ENCODE assay signal across 20 mouse cellular contexts in genomic region chr13:45371673-45372072, GRCm38 (mm10). TPM values are rescaled to one million over a fixed set of nuclear protein-coding genes. Genes with fewer than 3 reads are reported as not detected.
DNase-seq lines count a peak whose midpoint lies in the region.
"Had no signal": no experiment of that assay in that cellular context is flagged by ENCODE, and none has a peak within 500 bp of the region (broad histone marks: within the 10 kb centered on the region; RNA-seq: fewer than 3 reads in every experiment).

No protein-coding gene starts in this region.

- no peak overlapping the region for H3K27ac ChIP-seq in embryonic facial prominence, embryonic 10.5 days (replicated peaks)
- H3K27ac ChIP-seq: heart, embryonic 15.5 days; hindbrain, embryonic 13.5 days; limb, embryonic 13.5 days; midbrain, embryonic 15.5 days had no signal

- peaks cover 13% of the 10 kb centered on the region; the same call in 1 of the 2 replicates for H3K27me3 ChIP-seq in embryonic facial prominence, embryonic 10.5 days (replicated peaks; ENCODE audit: low read depth, poor library complexity, severe bottlenecking)
- no peaks in the 10 kb centered on the region for H3K27me3 ChIP-seq in splenic B cell, adult 2 months (ENCODE audit: control insufficient read depth, insufficient read depth, low read length, poor library complexity, severe bottlenecking)
- H3K27me3 ChIP-seq: heart, embryonic 15.5 days; hindbrain, embryonic 13.5 days; midbrain, embryonic 15.5 days had no signal

- WGBS in embryonic facial prominence, embryonic 10.5 days: 62% methylated on average over 2 of the region's 2 CpGs

- H3K9me3 ChIP-seq in embryonic facial prominence, embryonic 10.5 days: no peaks in the 10 kb centered on the region
- H3K9me3 ChIP-seq: heart, embryonic 15.5 days; hindbrain, embryonic 13.5 days; limb, embryonic 13.5 days; midbrain, embryonic 15.5 days had no signal

- H3K36me3 ChIP-seq in embryonic facial prominence, embryonic 10.5 days (replicated peaks): no peaks in the 10 kb centered on the region
- no peaks in the 10 kb centered on the region for H3K36me3 ChIP-seq in splenic B cell, adult 2 months (ENCODE audit: control insufficient read depth, insufficient read depth, low read length, poor library complexity, severe bottlenecking)
- H3K36me3 ChIP-seq: heart, embryonic 15.5 days; hindbrain, embryonic 13.5 days; limb, embryonic 13.5 days; midbrain, embryonic 15.5 days had no signal

- DNase-seq in lung, postnatal 10 days: peak; percentile 14
- DNase-seq in lung, adult 18-20 months: no peak
- peak; percentile 84 for DNase-seq in CD4-positive, CD25-positive, alpha-beta regulatory T cell, adult 2 months (ENCODE audit: low read depth, low spot score)
- DNase-seq in embryonic facial prominence, embryonic 10.5 days (ENCODE audit: low spot score): peak; percentile 4
- peak; percentile 49 for DNase-seq in splenic B cell, adult 2 months (ENCODE audit: low read depth, low spot score)
- no peak for DNase-seq in layer of hippocampus, adult 9-10 months (ENCODE audit: low spot score)
- DNase-seq in frontal cortex, postnatal 36 days (ENCODE audit: low spot score in 2 of 2): no peak
- DNase-seq: adrenal gland, postnatal 10 days; cerebellum, adult 9-10 months; embryo, embryonic 11 days; forebrain, postnatal 0 days; gastrocnemius, postnatal 25 days; kidney, adult 18-20 months; lung, embryonic 14.5 days; right cerebral cortex, adult 18-20 months had no signal

- H3K4me3 ChIP-seq in embryonic facial prominence, embryonic 10.5 days: no peak overlapping the region
- H3K4me3 ChIP-seq: erythroblast, embryonic 14.5 days; heart, embryonic 15.5 days; hindbrain, embryonic 13.5 days; limb, embryonic 13.5 days; midbrain, embryonic 15.5 days had no signal

- H3K4me1 ChIP-seq in embryonic facial prominence, embryonic 10.5 days: peaks cover 10% of the 10 kb centered on the region
- H3K4me1 ChIP-seq: heart, embryonic 15.5 days; hindbrain, embryonic 13.5 days; midbrain, embryonic 15.5 days had no signal

RNA-seq across cellular contexts. Expression of gene Mylip, which starts 17.9 kb away (rescaled TPM):
- polyA plus RNA-seq in embryonic facial prominence, embryonic 10.5 days (2016; fragmentation: Nextera tagmentation; extraction: Ambion mirVana): 7.5 and 9.2 TPM in 2 replicates

Comparison
In these comparisons a context has a peak if more than half of its experiments do, and no peak if none do; other contexts are left out.
1. DNase-seq: peak in lung, postnatal 10 days (single experiment), CD4-positive, CD25-positive, alpha-beta regulatory T cell, adult 2 months (single experiment), embryonic facial prominence, embryonic 10.5 days (single experiment) and splenic B cell, adult 2 months (single experiment); none in lung, adult 18-20 months (0 of 2), layer of hippocampus, adult 9-10 months (single experiment) and frontal cortex, postnatal 36 days (0 of 2).